Mouse (Mus musculus) midbrain, embryonic 11.5 days (tissue): Measurements from ENCODE around the gene Myct1. TPM values are rescaled to one million over a fixed set of nuclear protein-coding genes. Genes with fewer than 3 reads are reported as not detected.

Experiments used
- ATAC-seq: fragments of 200-750 bp; cut with Nextera tagmentation; 2 replicates; pipeline ENCODE4 v1.8.0; 2017; ENCODE audit warnings: moderate TSS enrichment, moderate library complexity; ENCODE audit not compliant: low FRiP score
- DNase-seq: peaks from one replicate; pipeline ENCODE4 v3.0.0; 2015; ENCODE audit warnings: low spot score; ENCODE audit errors: missing footprints
- H3K27ac ChIP-seq: fragments of 300-500 bp; sonication (generic); 2 replicates; pipeline ENCODE4 v1.5.1; 2014; ENCODE audit warnings: low read depth, low read length
- H3K27me3 ChIP-seq: fragments of 300-500 bp; sonication (generic); 2 replicates; pipeline ENCODE4 v1.6.1; 2014; ENCODE audit warnings: mild to moderate bottlenecking, low read length, moderate library complexity, mixed read lengths; ENCODE audit not compliant: control insufficient read depth, insufficient read depth
- H3K36me3 ChIP-seq: fragments of 300-500 bp; sonication (generic); 2 replicates; pipeline ENCODE4 v1.6.1; 2014; ENCODE audit warnings: mild to moderate bottlenecking, low read length, moderate library complexity, mixed read lengths; ENCODE audit not compliant: control insufficient read depth, insufficient read depth
- H3K4me1 ChIP-seq: fragments of 300-500 bp; sonication (generic); 2 replicates; pipeline ENCODE4 v1.6.1; 2014; ENCODE audit warnings: low read length; ENCODE audit not compliant: control insufficient read depth, insufficient read depth
- H3K4me2 ChIP-seq: fragments of 300-500 bp; sonication (generic); 2 replicates; pipeline ENCODE4 v1.6.1; 2014; ENCODE audit warnings: mild to moderate bottlenecking, moderate library complexity
- H3K4me3 ChIP-seq: fragments of 300-500 bp; sonication (generic); 2 replicates; pipeline ENCODE4 v1.5.1; 2014; ENCODE audit warnings: low read depth, low read length
- H3K9ac ChIP-seq: fragments of 300-500 bp; sonication (generic); 2 replicates; pipeline ENCODE4 v1.6.1; 2014; ENCODE audit warnings: low read length
- H3K9me3 ChIP-seq: fragments of 300-500 bp; sonication (generic); 2 replicates; pipeline ENCODE4 v1.6.1; 2016; ENCODE audit warnings: low read length; ENCODE audit not compliant: control insufficient read depth
- WGBS: fragments of 180-500 bp; shearing (Covaris S2); extraction: QIAGEN DNeasy Blood & Tissue Kit; methylation state at CpG from one replicate; pipeline ENCODE4 v1.1.7; 2014; 5-methylcytosine and 5-hydroxymethylcytosine counted together
- polyA plus RNA-seq: library from polyadenylated mRNA; unstranded; fragments of >200 nt; fragmentation: Nextera tagmentation; extraction: Ambion mirVana; gene quantifications from 2 replicates; pipeline ENCODE4 v1.2.1, GENCODE M21; 2014

Gene Myct1
- polyA plus RNA-seq, 1 experiment from 2014 or later: 2.1 TPM

DNA sequence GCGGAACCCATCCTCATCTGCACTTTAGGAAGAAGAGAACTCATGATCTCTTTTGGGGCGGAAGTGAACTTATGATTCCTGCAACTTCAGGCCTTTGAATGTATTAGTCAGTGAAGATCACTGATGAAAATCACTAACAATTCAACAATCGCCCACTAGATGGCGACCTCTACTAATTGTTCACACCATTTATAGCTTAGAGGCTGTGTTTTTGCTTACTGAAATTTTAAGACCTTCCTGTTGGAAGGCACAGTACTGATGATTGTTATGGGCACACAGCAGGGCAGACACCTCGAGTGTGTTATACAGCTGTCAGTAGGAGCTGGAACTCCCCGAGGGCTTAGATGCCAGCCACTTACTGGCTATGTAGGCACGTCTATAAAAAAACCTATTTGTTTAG lies 6.5 kb downstream of the Myct1 start:
- no peaks in the 10 kb centered on the region for H3K9me3 ChIP-seq
- ATAC-seq: peak; percentile 77
- no peaks in the 10 kb centered on the region for H3K27me3 ChIP-seq
- WGBS: 25% methylated on average over 7 of the region's 7 CpGs
- H3K4me2 ChIP-seq: no peak overlapping the region
- H3K4me1 ChIP-seq: no peaks in the 10 kb centered on the region
- H3K36me3 ChIP-seq: no peaks in the 10 kb centered on the region
- no peak overlapping the region for H3K9ac ChIP-seq
- peak; percentile 98 for DNase-seq
- H3K27ac ChIP-seq: no peak overlapping the region
- no peak overlapping the region for H3K4me3 ChIP-seq

DNA sequence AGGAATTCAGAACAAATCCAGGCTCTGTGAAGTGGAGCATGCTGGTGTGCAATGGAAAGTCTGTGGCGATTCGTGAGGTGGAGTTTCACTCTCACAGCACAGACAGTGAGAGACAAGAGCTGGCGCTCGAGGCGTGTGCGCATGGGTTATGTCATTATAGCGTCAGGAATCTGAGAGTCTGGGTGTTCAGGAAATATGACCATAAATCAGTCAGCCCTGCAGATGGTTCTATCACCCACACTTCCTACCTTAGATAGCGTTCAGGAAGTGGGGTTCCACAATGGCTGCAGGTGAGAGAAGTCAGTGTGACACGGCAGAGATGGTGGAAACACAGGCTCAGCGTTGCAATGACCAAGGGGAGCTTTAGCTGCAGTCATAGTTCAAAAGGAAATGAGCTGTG lies 9.9 kb downstream of the Myct1 start:
- no peaks in the 10 kb centered on the region for H3K36me3 ChIP-seq
- no peak overlapping the region for H3K27ac ChIP-seq
- H3K27me3 ChIP-seq: no peaks in the 10 kb centered on the region
- H3K4me1 ChIP-seq: no peaks in the 10 kb centered on the region
- 92% methylated on average over 10 of the region's 10 CpGs for WGBS
- no peak for ATAC-seq
- DNase-seq: no peak
- no peak overlapping the region for H3K9ac ChIP-seq
- H3K4me2 ChIP-seq: no peak overlapping the region
- H3K9me3 ChIP-seq: no peaks in the 10 kb centered on the region
- no peak overlapping the region for H3K4me3 ChIP-seq

DNA sequence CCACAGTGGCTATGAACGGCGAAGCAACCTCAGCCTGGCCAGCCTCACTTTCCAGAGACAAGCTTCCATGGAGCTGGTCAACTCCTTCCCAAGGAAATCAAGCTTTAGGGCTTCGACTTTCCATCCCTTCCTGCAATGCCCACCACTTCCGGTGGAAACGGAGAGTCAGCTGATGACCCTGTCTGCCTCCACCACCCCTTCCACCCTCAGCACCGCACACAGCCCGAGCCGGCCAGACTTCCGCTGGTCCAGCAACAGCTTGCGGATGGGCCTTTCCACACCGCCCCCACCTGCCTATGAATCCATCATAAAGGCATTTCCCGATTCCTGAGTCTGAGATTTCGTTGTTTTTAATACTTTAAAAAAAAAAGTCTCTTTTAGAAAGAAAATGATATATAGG lies 10.8 kb downstream of the Myct1 start:
- H3K4me3 ChIP-seq: no peak overlapping the region
- DNase-seq: no peak
- H3K9ac ChIP-seq: no peak overlapping the region
- no peak for ATAC-seq
- H3K4me2 ChIP-seq: no peak overlapping the region
- H3K4me1 ChIP-seq: no peaks in the 10 kb centered on the region
- H3K27me3 ChIP-seq: no peaks in the 10 kb centered on the region
- no peaks in the 10 kb centered on the region for H3K36me3 ChIP-seq
- no peaks in the 10 kb centered on the region for H3K9me3 ChIP-seq
- H3K27ac ChIP-seq: no peak overlapping the region
- 91% methylated on average over 13 of the region's 13 CpGs for WGBS

DNA sequence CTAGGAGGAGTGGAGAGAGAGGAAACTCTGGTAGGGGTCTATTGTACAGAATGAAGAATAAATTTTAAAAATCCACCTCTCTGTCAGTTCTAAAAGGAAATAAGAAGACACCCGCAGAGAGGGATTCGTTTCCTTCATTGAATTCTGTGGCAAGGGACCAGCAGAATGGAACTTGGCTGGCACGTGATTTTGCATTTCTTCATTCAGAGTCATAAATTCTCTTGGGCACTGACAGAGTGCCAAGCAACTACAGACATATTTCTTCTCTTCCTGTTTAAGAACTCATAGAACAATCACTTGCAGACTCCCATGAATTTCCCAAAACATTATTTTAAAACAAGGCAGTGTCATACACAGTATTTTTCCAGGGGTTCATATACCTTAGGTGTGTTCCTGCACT lies 15.3 kb downstream of the Myct1 start:
- Histone ChIP-seq H3K36me3 (no peaks in the 10 kb centered on the region), H3K27ac (no peak overlapping the region), H3K27me3 (no peaks in the 10 kb centered on the region), H3K9ac (no peak overlapping the region), H3K4me1 (no peaks in the 10 kb centered on the region), H3K4me3 (no peak overlapping the region), H3K9me3 (no peaks in the 10 kb centered on the region), H3K4me2 (no peak overlapping the region)
- WGBS: 91% methylated on average over 3 of the region's 3 CpGs
- DNase-seq (no peak), ATAC-seq (no peak)

DNA sequence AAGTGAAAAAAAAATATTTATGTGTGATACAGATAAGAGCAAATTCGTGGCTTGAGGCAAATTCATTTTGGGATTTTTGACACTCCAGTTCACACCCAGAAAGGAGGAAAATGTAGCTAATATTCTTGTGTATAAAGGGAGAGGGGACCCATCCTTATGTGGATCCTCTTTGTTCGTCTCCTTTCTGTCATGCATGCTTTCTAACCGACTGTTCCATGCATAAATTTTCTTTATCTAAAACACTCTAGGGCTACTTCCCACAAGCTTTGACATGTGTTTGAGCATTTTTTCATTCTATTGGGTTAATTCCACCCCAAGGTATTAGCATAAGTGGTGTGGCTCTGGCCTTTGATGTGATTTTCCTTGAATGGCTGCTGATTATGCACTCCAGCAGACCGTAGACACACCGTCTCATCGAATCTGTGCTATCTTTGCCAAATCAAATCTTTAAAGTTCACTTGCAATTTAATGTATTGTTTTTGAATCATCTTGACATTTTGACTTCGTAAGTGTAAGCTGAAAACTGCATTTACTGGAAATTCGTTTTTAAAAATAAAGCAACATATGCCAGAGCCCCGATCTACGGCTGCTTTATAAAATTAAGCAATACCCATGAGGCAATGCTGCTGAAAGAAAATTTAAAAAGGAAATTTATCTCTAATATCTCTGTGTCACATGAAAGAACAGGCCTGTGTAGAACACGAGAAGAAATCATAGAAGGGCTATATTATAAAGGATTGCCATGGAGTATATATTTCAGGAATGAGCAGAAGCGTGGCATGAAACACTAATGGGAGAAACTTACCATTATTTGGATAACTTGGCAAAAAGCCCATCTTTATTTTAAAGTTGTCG lies 21.8 kb downstream of the Myct1 start:
- H3K4me3 ChIP-seq: no peak overlapping the region
- H3K27ac ChIP-seq: no peak overlapping the region
- H3K4me2 ChIP-seq: no peak overlapping the region
- no peak for DNase-seq
- peak; percentile 71 for ATAC-seq
- no peak overlapping the region for H3K9ac ChIP-seq
- 62% methylated on average over 13 of the region's 13 CpGs for WGBS
- no peaks in the 10 kb centered on the region for H3K27me3 ChIP-seq
- no peaks in the 10 kb centered on the region for H3K9me3 ChIP-seq
- no peaks in the 10 kb centered on the region for H3K4me1 ChIP-seq
- H3K36me3 ChIP-seq: no peaks in the 10 kb centered on the region

DNA sequence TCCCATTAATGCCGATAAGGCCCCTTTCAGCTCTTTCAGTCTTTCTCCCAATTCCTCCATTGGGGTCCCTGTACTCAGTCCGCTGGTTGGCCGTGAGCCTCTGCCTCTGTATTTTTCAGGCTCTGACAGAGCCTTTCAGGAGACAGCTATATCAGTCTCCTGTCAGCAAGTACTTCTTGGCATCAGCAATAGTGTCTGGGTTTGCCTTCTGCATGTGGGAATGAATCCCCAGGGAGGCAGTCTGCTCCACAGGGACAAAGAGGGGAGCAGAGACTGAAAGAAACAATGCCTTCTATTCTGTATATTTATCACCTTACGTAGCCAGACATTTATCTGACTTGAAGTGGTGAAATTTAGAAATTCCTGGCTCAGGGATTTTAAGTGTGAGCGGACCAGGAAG lies 32.7 kb downstream of the Myct1 start:
- Histone ChIP-seq H3K9ac (no peak overlapping the region), H3K27me3 (no peaks in the 10 kb centered on the region), H3K4me1 (no peaks in the 10 kb centered on the region), H3K4me3 (no peak overlapping the region), H3K4me2 (no peak overlapping the region), H3K27ac (no peak overlapping the region), H3K9me3 (no peaks in the 10 kb centered on the region), H3K36me3 (no peaks in the 10 kb centered on the region)
- DNase-seq: no peak
- 81% methylated on average over 5 of the region's 5 CpGs for WGBS
- ATAC-seq: no peak

DNA sequence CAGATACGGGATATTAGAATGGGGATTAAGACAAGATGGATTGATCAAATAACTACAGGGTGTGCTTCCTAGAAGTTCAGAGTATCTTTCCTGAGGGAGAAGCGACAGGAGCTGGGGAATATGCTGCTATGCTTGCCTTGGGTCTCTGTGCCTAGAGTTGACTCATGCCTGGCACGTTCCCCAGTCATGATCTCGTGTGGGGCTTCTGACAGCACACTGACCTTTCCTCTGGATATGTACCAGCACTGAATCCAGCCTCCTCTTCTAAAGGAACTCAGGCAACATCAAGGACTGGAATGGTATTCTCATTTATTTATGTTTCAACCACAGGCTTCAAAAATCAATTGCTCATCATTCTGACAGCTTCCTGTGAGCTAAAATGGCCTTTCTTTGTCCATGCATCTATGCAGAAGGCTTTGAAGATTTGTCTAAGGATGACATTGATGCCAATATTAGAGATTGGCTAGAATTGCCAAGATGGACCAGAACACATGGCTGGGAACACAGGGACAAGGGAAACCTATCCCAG lies 40.2 kb downstream of the Myct1 start:
- no peak overlapping the region for H3K27ac ChIP-seq
- no peaks in the 10 kb centered on the region for H3K27me3 ChIP-seq
- no peaks in the 10 kb centered on the region for H3K9me3 ChIP-seq
- no peaks in the 10 kb centered on the region for H3K36me3 ChIP-seq
- no peak for DNase-seq
- no peak overlapping the region for H3K4me2 ChIP-seq
- 79% methylated on average over 4 of the region's 4 CpGs for WGBS
- H3K4me3 ChIP-seq: no peak overlapping the region
- ATAC-seq: no peak
- no peak overlapping the region for H3K9ac ChIP-seq
- H3K4me1 ChIP-seq: no peaks in the 10 kb centered on the region

DNA sequence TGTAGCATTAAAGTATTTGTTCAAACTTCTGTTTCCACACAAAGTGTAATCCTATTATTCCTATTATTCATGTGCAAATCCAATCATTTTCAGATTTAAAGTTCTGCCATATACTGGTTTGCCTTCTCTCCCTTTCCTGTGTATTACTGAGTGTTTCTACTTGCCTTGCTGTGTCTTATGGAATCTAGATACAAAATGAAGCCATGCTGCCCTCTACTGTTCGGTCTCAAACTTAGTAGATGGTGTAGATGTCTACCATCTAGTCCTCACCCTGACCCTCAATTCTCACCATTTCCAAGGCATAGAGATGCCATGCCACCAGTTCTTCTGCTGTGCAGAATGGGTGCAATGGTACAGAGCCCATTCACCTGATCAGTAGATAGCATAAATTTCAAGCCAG lies 40.8 kb downstream of the Myct1 start:
- 28% methylated on average over 1 of the region's 1 CpGs for WGBS
- H3K27me3 ChIP-seq: no peaks in the 10 kb centered on the region

DNA sequence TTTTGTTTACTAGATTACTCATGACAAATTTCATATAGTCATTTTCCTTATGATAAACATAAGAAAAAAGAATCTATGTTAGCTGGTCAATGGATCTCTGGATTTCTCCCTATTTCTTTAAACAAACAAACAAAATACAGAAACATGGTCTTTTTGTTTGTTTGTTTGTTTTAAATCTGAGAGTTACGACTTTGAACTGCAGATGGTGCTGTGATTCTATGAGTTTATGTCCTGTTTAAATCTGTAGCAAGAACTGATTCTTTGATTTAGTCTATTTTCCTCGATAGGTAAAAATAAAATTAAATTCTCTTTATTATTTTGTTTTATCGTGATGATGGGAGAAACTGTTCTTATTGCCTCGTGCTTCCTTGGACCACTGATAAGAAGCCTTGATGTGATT lies 43.7 kb downstream of the Myct1 start:
- Histone ChIP-seq H3K36me3 (no peaks in the 10 kb centered on the region), H3K27me3 (no peaks in the 10 kb centered on the region), H3K9ac (no peak overlapping the region), H3K4me1 (no peaks in the 10 kb centered on the region), H3K4me3 (no peak overlapping the region), H3K9me3 (no peaks in the 10 kb centered on the region), H3K4me2 (no peak overlapping the region), H3K27ac (no peak overlapping the region)
- ATAC-seq (no peak), DNase-seq (no peak)
- 78% methylated on average over 4 of the region's 4 CpGs for WGBS

More for the DNA sequence above, 40.8 kb downstream of the Myct1 start:
- Histone ChIP-seq H3K9me3 (no peaks in the 10 kb centered on the region), H3K27ac (no peak overlapping the region), H3K4me3 (no peak overlapping the region), H3K36me3 (no peaks in the 10 kb centered on the region), H3K9ac (no peak overlapping the region), H3K4me1 (no peaks in the 10 kb centered on the region), H3K4me2 (no peak overlapping the region)
- ATAC-seq: peak; percentile 68
- peak; percentile 84 for DNase-seq
